Comparison of ENCODE assay signal across 12 mouse cellular contexts in genomic region chr11:95072804-95073203, GRCm38 (mm10). TPM values are rescaled to one million over a fixed set of nuclear protein-coding genes. Genes with fewer than 3 reads are reported as not detected.
DNase-seq lines count a peak whose midpoint lies in the region; ATAC-seq and TF ChIP-seq lines count a peak whose summit lies in the region.
"Had no signal": no experiment of that assay in that cellular context is flagged by ENCODE, and none has a peak within 500 bp of the region (broad histone marks: within the 10 kb centered on the region; RNA-seq: fewer than 3 reads in every experiment).

No protein-coding gene starts in this region.

- H3K4me1 ChIP-seq in intestine, postnatal 0 days (replicated peaks; ENCODE audit: control insufficient read depth, insufficient read depth, low read length): 0 out of 2 replicates have a peak, but pooled peaks cover 18% of the 10 kb centered on the region

- H3K27ac ChIP-seq in intestine, postnatal 0 days (ENCODE audit: low read depth, low read length): peak overlapping the region; percentile 64
- H3K27ac ChIP-seq: liver, embryonic 12.5 days had no signal

- peak; percentile 66 for DNase-seq in kidney, adult 11 months
- no peak for DNase-seq in kidney, postnatal 14 days
- DNase-seq in cerebellum, adult 11-12 months: peak; percentile 90
- DNase-seq in left cerebral cortex, adult 8-10 months (ENCODE audit: low spot score in 2 of 2): no peak
- no peak for DNase-seq in thymus, postnatal 14 days
- DNase-seq: adrenal gland, adult 2 months had no signal

- no peak for TF ChIP-seq POLR2A in myocyte (IDR thresholded peaks at IDR 0.05; ENCODE audit: insufficient read length, low read depth)

- H3K27me3 ChIP-seq in intestine, postnatal 0 days (replicated peaks; ENCODE audit: control insufficient read depth, insufficient read depth, low read length): no peaks in the 10 kb centered on the region
- no peaks in the 10 kb centered on the region for H3K27me3 ChIP-seq in myocyte (ENCODE audit: control insufficient read depth, insufficient read depth, insufficient read length)

- no peak for ATAC-seq in intestine, postnatal 0 days
- ATAC-seq: liver, embryonic 12.5 days had no signal

- TF ChIP-seq CTCF in intestine, postnatal 0 days (IDR thresholded peaks at IDR 0.05; ENCODE audit: low read depth): no peak

- H3K79me2 ChIP-seq in myocyte (ENCODE audit: control insufficient read depth, insufficient read depth): no peaks in the 10 kb centered on the region

- H3ac ChIP-seq in myocyte (ENCODE audit: control insufficient read depth, insufficient read length): no peak overlapping the region

- no peaks in the 10 kb centered on the region for H3K9me3 ChIP-seq in intestine, postnatal 0 days (ENCODE audit: control insufficient read depth)
- H3K9me3 ChIP-seq: liver, embryonic 12.5 days had no signal

- H3K36me3 ChIP-seq in intestine, postnatal 0 days (ENCODE audit: control insufficient read depth, insufficient read depth): peaks cover 4% of the 10 kb centered on the region; the same call in 1 of the 2 replicates
- H3K36me3 ChIP-seq in myocyte (ENCODE audit: control insufficient read depth, insufficient read depth): no peaks in the 10 kb centered on the region
- H3K36me3 ChIP-seq: G1E; liver, embryonic 12.5 days had no signal

- H3K4me2 ChIP-seq in intestine, postnatal 0 days (replicated peaks; ENCODE audit: low read depth): peak overlapping the region; percentile 73
- H3K4me2 ChIP-seq in myocyte (ENCODE audit: low read depth): peak overlapping the region; percentile 53
- H3K4me2 ChIP-seq: liver, embryonic 12.5 days had no signal

- H3K4me3 ChIP-seq in intestine, postnatal 0 days (ENCODE audit: low read depth, low read length): no peak overlapping the region
- no peak overlapping the region for H3K4me3 ChIP-seq in myocyte
- H3K4me3 ChIP-seq: liver, embryonic 12.5 days had no signal

- H3K9ac ChIP-seq in intestine, postnatal 0 days (ENCODE audit: low read depth, low read length): peak overlapping the region; percentile 27
- H3K9ac ChIP-seq: liver, embryonic 12.5 days had no signal

- 55% methylated on average over 5 of the region's 5 CpGs for WGBS in intestine, postnatal 0 days

TF ChIP-seq in myocyte, 11 proteins besides CTCF, POLR2A, EP300 and RAD21:
- peak in 2 of 3 experiments; percentile 90 to 91 for TF ChIP-seq MYOD1 (IDR thresholded peaks at IDR 0.05; ENCODE audit: control insufficient read depth in 1 of 3, insufficient read length in 2 of 3, low read depth in 2 of 3)
- TF ChIP-seq TCF12 (IDR thresholded peaks at IDR 0.05; ENCODE audit: insufficient read depth, poor library complexity, severe bottlenecking): no peak
- TF ChIP-seq MYOG (IDR thresholded peaks at IDR 0.05; ENCODE audit: control insufficient read depth in 1 of 3, insufficient read depth in 1 of 3, insufficient read length in 2 of 3, low read depth in 2 of 3): peak; percentile 67 to 95 (median 87)
- no peak for TF ChIP-seq USF1 (IDR thresholded peaks at IDR 0.05; ENCODE audit: low read depth)
- no peak for TF ChIP-seq MAX (IDR thresholded peaks at IDR 0.05; ENCODE audit: low read depth)
- TF ChIP-seq POLR2AphosphoS2 (IDR thresholded peaks at IDR 0.05; ENCODE audit: insufficient read length, low read depth): no peak
- TF ChIP-seq SRF (IDR thresholded peaks at IDR 0.05; ENCODE audit: control insufficient read depth, insufficient read length, low read depth): no peak
- no peak for TF ChIP-seq REST (IDR thresholded peaks at IDR 0.05; ENCODE audit: insufficient read depth, insufficient read length)
- peak; percentile 30 for TF ChIP-seq TCF3 (IDR thresholded peaks at IDR 0.05; ENCODE audit: insufficient read length, low read depth)

RNA-seq across cellular contexts. Expression of gene Itga3, which starts 3.8 kb away (rescaled TPM):
- polyA plus RNA-seq in intestine, postnatal 0 days (2015; fragmentation: Nextera tagmentation; extraction: Ambion mirVana): 51.3 and 57.9 TPM in 2 replicates
- polyA plus RNA-seq in myocyte (2012; fragmentation: generic; extraction: Trizol): 19.9 TPM
- total RNA-seq in left cerebral cortex, adult 8-10 months (2022): 10 to 100 TPM; 15.9 to 22.5 (median 19.6) TPM
- polyA plus RNA-seq: G1E had no signal

RNA-seq across cellular contexts. Expression of gene Pdk2, which starts 31.6 kb away (rescaled TPM):
- polyA plus RNA-seq in intestine, postnatal 0 days (2015; fragmentation: Nextera tagmentation; extraction: Ambion mirVana): 53.2 and 57.4 TPM in 2 replicates
- 33.3 TPM for polyA plus RNA-seq in myocyte (2012; fragmentation: generic; extraction: Trizol)
- 100 to 1,000 TPM; 112 to 125 (median 120) TPM for total RNA-seq in left cerebral cortex, adult 8-10 months (2022)

RNA-seq across cellular contexts. Expression of gene Dlx3, which starts 47.1 kb away (rescaled TPM):
- polyA plus RNA-seq in intestine, postnatal 0 days (2015; fragmentation: Nextera tagmentation; extraction: Ambion mirVana): 0.30 and 0.44 TPM in 2 replicates
- 6.3 TPM for polyA plus RNA-seq in myocyte (2012; fragmentation: generic; extraction: Trizol)
- total RNA-seq in left cerebral cortex, adult 8-10 months (2022): under 1 TPM in 1 of 4 experiments, not detected in 3; 0.14 TPM
- total RNA-seq: heart, adult 18-20 months; monocyte, adult 5-6 weeks had no signal
- polyA plus RNA-seq: G1E had no signal

Comparison
In these comparisons a context has a peak if more than half of its experiments do, and no peak if none do; other contexts are left out.
1. DNase-seq: peak in kidney, adult 11 months (single experiment) and cerebellum, adult 11-12 months (single experiment); none in kidney, postnatal 14 days (single experiment), left cerebral cortex, adult 8-10 months (0 of 2) and thymus, postnatal 14 days (single experiment).